Mouse (Mus musculus) ES-Bruce4 (cell line): ENCODE data around the gene Ndufaf8. TPM values are rescaled to one million over a fixed set of nuclear protein-coding genes. Genes with fewer than 3 reads are reported as not detected.

ENCODE experiments used
- H3K27ac ChIP-seq: 2 replicates; pipeline ENCODE4 v1.5.1; 2012; ENCODE audit warnings: low read length, inconsistent platforms; ENCODE audit not compliant: insufficient read depth
- H3K27me3 ChIP-seq: 2 replicates; pipeline ENCODE4 v1.6.1; 2012; ENCODE audit warnings: mild to moderate bottlenecking, low read length, inconsistent platforms; ENCODE audit not compliant: control insufficient read depth, poor library complexity, insufficient read depth, severe bottlenecking
- H3K36me3 ChIP-seq: 2 replicates; pipeline ENCODE4 v1.6.1; 2012; ENCODE audit warnings: inconsistent platforms, mild to moderate bottlenecking, low read length, moderate library complexity; ENCODE audit not compliant: control insufficient read depth, poor library complexity, insufficient read depth, severe bottlenecking
- H3K4me1 ChIP-seq: one replicate; pipeline ENCODE4 v1.8.1; 2011; ENCODE audit warnings: low read length; ENCODE audit not compliant: control insufficient read depth, insufficient read depth
- H3K4me3 ChIP-seq: 2 replicates; pipeline ENCODE4 v1.5.1; 2011; ENCODE audit warnings: low read depth, mild to moderate bottlenecking, low read length
- H3K9ac ChIP-seq: 2 replicates; pipeline ENCODE4 v1.6.1; 2012; ENCODE audit warnings: low read depth, mild to moderate bottlenecking, inconsistent platforms; ENCODE audit not compliant: poor library complexity, severe bottlenecking
- H3K9me3 ChIP-seq: replicated peaks from 2 replicates; pipeline ENCODE4 v1.6.1; 2012; ENCODE audit warnings: mild to moderate bottlenecking, low read length, inconsistent platforms; ENCODE audit not compliant: control insufficient read depth, poor library complexity, insufficient read depth, severe bottlenecking
- CTCF ChIP-seq: IDR thresholded peaks from one replicate; pipeline ENCODE4 v1.8.1; 2011; ENCODE audit warnings: low read depth, low read length
- EP300 ChIP-seq: IDR thresholded peaks from 2 replicates; pipeline ENCODE4 v1.6.1; 2011; ENCODE audit warnings: low read depth, low read length; ENCODE audit not compliant: insufficient read depth
- POLR2A ChIP-seq: IDR thresholded peaks from one replicate; pipeline ENCODE4 v1.8.1; 2011; ENCODE audit warnings: low read length; ENCODE audit not compliant: insufficient read depth
- polyA plus RNA-seq: library from polyadenylated mRNA; stranded (reverse); fragments of >200 nt; gene quantifications from 2 replicates; pipeline ENCODE4 v1.2.4, GENCODE M21; 2011; ENCODE audit warnings: low read depth; ENCODE audit not compliant: missing spikeins, insufficient read depth, insufficient read length

The Ndufaf8 gene
- polyA plus RNA-seq, 1 experiment = 17.2 TPM

GRCm38 (mm10) chr11:120055953-120056732, 42.6 kb upstream of the Ndufaf8 start:
- Histone ChIP-seq H3K4me1 (no peaks in the 10 kb centered on the region), H3K9ac (no peak overlapping the region), H3K9me3 (no peaks in the 10 kb centered on the region), H3K36me3 (no peaks in the 10 kb centered on the region), H3K27me3 (no peaks in the 10 kb centered on the region), H3K27ac (no peak overlapping the region), H3K4me3 (no peak overlapping the region)
- no peak for TF ChIP-seq POLR2A
- TF ChIP-seq CTCF = no peak
- TF ChIP-seq EP300 = no peak

- Histone ChIP-seq H3K27ac (no peak overlapping the region), H3K4me3 (no peak overlapping the region)
Measured at GRCm38 (mm10) chr11:120060634-120061033, 38.1 kb upstream of the Ndufaf8 start.

DNA sequence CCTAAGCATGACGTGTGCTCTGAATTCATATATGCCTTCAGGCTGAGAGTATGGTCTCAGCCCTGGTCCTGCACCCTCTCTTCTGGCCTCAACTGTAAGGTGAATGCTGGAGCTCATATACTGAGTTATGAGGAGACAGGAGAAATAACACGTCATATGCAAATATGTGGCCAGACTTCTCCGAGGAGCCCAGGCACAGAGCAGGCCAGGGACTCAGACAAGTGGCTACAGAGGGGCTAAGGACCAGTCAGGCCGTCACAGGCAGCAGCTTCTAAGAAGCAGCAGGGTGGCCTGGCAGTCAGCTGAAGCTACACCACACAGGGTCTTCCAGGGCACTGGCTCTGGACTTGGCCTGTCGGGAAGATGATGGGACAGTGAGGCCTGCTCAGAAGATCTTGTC, 35.4 kb upstream of the Ndufaf8 start:
- Histone ChIP-seq H3K9me3 (no peaks in the 10 kb centered on the region), H3K27ac (no peak overlapping the region), H3K9ac (no peak overlapping the region), H3K4me1 (no peaks in the 10 kb centered on the region), H3K4me3 (no peak overlapping the region), H3K27me3 (no peaks in the 10 kb centered on the region), H3K36me3 (no peaks in the 10 kb centered on the region)
- no peak for TF ChIP-seq CTCF
- no peak for TF ChIP-seq EP300
- no peak for TF ChIP-seq POLR2A

More at GRCm38 (mm10) chr11:120060634-120061033, 38.1 kb upstream of the Ndufaf8 start:
- H3K9ac ChIP-seq = no peak overlapping the region
- no peaks in the 10 kb centered on the region for H3K27me3 ChIP-seq
- no peaks in the 10 kb centered on the region for H3K4me1 ChIP-seq
- TF ChIP-seq CTCF = no peak
- no peak for TF ChIP-seq EP300
- TF ChIP-seq POLR2A = no peak
- no peaks in the 10 kb centered on the region for H3K9me3 ChIP-seq
- no peaks in the 10 kb centered on the region for H3K36me3 ChIP-seq

DNA sequence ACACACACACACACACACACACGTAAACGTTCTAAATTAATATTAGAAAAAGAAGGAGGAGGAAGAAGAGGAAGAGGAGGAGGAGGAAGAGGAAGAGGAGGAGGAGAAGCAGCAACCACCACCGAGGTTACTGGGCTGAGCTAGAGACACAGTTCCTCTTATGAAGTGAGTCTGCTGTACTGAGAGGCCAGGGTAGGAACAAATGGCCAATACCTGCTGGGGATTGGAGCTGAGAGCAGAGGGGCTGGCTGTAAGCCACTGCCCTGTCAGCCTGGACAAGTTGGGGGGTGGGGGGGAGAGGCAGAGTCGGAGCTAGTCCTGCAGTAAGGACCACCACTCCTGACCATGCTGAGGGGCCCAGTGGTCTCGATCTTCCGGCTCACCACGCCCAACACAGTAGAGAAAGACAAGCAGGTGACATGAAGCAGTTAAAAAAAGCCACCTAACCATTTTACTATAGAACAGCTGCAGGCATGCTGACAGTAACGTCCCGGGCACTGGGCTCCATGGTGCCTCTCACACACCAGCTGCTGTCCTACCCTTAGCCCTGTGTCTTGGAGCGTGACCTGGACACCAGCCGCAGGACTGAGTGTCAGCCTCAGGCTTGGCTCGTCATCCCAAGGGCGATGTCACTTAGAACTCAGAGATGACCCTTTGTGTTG, 34.6 kb upstream of the Ndufaf8 start:
- Histone ChIP-seq H3K4me1 (peaks cover 3% of the 10 kb centered on the region), H3K4me3 (no peak overlapping the region), H3K9ac (no peak overlapping the region), H3K27me3 (no peaks in the 10 kb centered on the region), H3K27ac (no peak overlapping the region), H3K9me3 (no peaks in the 10 kb centered on the region), H3K36me3 (no peaks in the 10 kb centered on the region)
- TF ChIP-seq EP300 = no peak
- no peak for TF ChIP-seq POLR2A
- TF ChIP-seq CTCF = no peak

GRCm38 (mm10) chr11:120064668-120065040, 34.1 kb upstream of the Ndufaf8 start:
- H3K27me3 ChIP-seq = no peaks in the 10 kb centered on the region
- peaks cover 3% of the 10 kb centered on the region for H3K4me1 ChIP-seq
- TF ChIP-seq EP300 (no peak), CTCF (no peak), POLR2A (no peak)
- H3K36me3 ChIP-seq = no peaks in the 10 kb centered on the region
- no peak overlapping the region for H3K9ac ChIP-seq
- H3K27ac ChIP-seq = no peak overlapping the region
- no peak overlapping the region for H3K4me3 ChIP-seq
- H3K9me3 ChIP-seq = no peaks in the 10 kb centered on the region

- H3K9me3 ChIP-seq = no peaks in the 10 kb centered on the region
- H3K9ac ChIP-seq = 0 out of 2 replicates have a peak overlapping the region, but pooled peaks have one; percentile 8
- H3K36me3 ChIP-seq = no peaks in the 10 kb centered on the region
- H3K4me3 ChIP-seq = no peak overlapping the region
- H3K27me3 ChIP-seq = no peaks in the 10 kb centered on the region
- no peak overlapping the region for H3K27ac ChIP-seq
- H3K4me1 ChIP-seq = peaks cover 3% of the 10 kb centered on the region
- TF ChIP-seq EP300 = no peak
- no peak for TF ChIP-seq POLR2A
- TF ChIP-seq CTCF = peak; percentile 81
Measured at GRCm38 (mm10) chr11:120065291-120065690, 33.4 kb upstream of the Ndufaf8 start.
